Mouse (Mus musculus): ENCODE measurements around the gene Nr2c1.

Gene Nr2c1

GRCm38 (mm10) chr10:94210718-94211618, 63.1 kb downstream of the Nr2c1 start:
- peak; percentile 17 for DNase-seq (ENCODE audit: low read depth)

- peak; percentile 32 for DNase-seq (ENCODE audit: low read depth)
These were observed 63.9 kb downstream of the Nr2c1 start for GRCm38 (mm10) chr10:94211725-94212124.

GRCm38 (mm10) chr10:94225026-94225750, 77.4 kb downstream of the Nr2c1 start:
- peak; percentile 51 for DNase-seq (ENCODE audit: low read depth)

- DNase-seq (ENCODE audit: low read depth) = no peak
These were observed 82.6 kb downstream of the Nr2c1 start for GRCm38 (mm10) chr10:94230172-94230981.

- no peak for DNase-seq (ENCODE audit: low read depth)
These were observed 83.2 kb downstream of the Nr2c1 start for GRCm38 (mm10) chr10:94231025-94231424.

- no peak for DNase-seq (ENCODE audit: low read depth)
These were observed 87.4 kb downstream of the Nr2c1 start for GRCm38 (mm10) chr10:94235200-94235599.

- no peak for DNase-seq (ENCODE audit: low read depth)
These were observed 93.5 kb downstream of the Nr2c1 start for GRCm38 (mm10) chr10:94241346-94241745.

Data from 416B (cell line).